Mouse (Mus musculus) E14TG2a.4 (cell line): ENCODE measurements around the gene Ric3.
A peak's percentile ranks its signal among the peaks of the same experiment; 100 is the strongest.
"Not testable (repeated sequence)": the region's sequence is repeated elsewhere in the genome, so short reads cannot be mapped to it uniquely, and the experiment has no call there.

ENCODE experiments used
- H3K27me3 ChIP-seq: 2 replicates; pipeline ENCODE4 v1.6.1; 2014; ENCODE audit warnings: low read length, control low read depth; ENCODE audit not compliant: insufficient read depth
- H3K36me3 ChIP-seq: 2 replicates; pipeline ENCODE4 v1.6.1; 2014; ENCODE audit warnings: low read length, control low read depth; ENCODE audit not compliant: insufficient read depth
- H3K4me1 ChIP-seq: replicated peaks from 2 replicates; pipeline ENCODE4 v1.6.1; 2014; ENCODE audit warnings: low read depth, low read length, control low read depth
- H3K4me3 ChIP-seq: replicated peaks from 2 replicates; pipeline ENCODE4 v1.5.1; 2014; ENCODE audit warnings: mild to moderate bottlenecking, low read length
- H3K9me3 ChIP-seq: 2 replicates; pipeline ENCODE4 v1.6.1; 2014; ENCODE audit warnings: low read length, control low read depth
- CTCF ChIP-seq: conservative IDR thresholded peaks from 2 replicates; pipeline ENCODE4 v1.5.1; 2014; ENCODE audit warnings: low read length
- NANOG ChIP-seq: IDR thresholded peaks from 2 replicates; pipeline ENCODE4 v1.6.1; 2014; ENCODE audit warnings: borderline replicate concordance, low read length, mixed read lengths
- POU5F1 ChIP-seq: IDR thresholded peaks from 2 replicates; pipeline ENCODE4 v1.6.1; 2014; ENCODE audit warnings: low read length, borderline replicate concordance

The Ric3 gene

GRCm38 (mm10) chr7:109101167-109101566, 18.0 kb upstream of the Ric3 start:
- Histone ChIP-seq H3K4me1 (0 out of 2 replicates have a peak, but pooled peaks cover 8% of the 10 kb centered on the region), H3K36me3 (no peaks in the 10 kb centered on the region), H3K9me3 (no peaks in the 10 kb centered on the region), H3K4me3 (no peak overlapping the region), H3K27me3 (no peaks in the 10 kb centered on the region; the same call in 1 of the 2 replicates)
- TF ChIP-seq CTCF (no peak), POU5F1 (no peak), NANOG (no peak)

- H3K36me3 ChIP-seq = no peaks in the 10 kb centered on the region
- H3K4me3 ChIP-seq = no peak overlapping the region
- H3K9me3 ChIP-seq = no peaks in the 10 kb centered on the region
- no peaks in the 10 kb centered on the region; the same call in 1 of the 2 replicates for H3K27me3 ChIP-seq
- no peaks in the 10 kb centered on the region for H3K4me1 ChIP-seq
- peak; percentile 52 for TF ChIP-seq CTCF
- no peak for TF ChIP-seq POU5F1
These were observed 15.3 kb upstream of the Ric3 start for GRCm38 (mm10) chr7:109098145-109099018.

- no peaks in the 10 kb centered on the region; the same call in 1 of the 2 replicates for H3K27me3 ChIP-seq
- H3K9me3 ChIP-seq = no peaks in the 10 kb centered on the region
- TF ChIP-seq NANOG = no peak
- TF ChIP-seq POU5F1 = no peak
- no peak for TF ChIP-seq CTCF
- no peaks in the 10 kb centered on the region for H3K36me3 ChIP-seq
- no peak overlapping the region for H3K4me3 ChIP-seq
- no peaks in the 10 kb centered on the region for H3K4me1 ChIP-seq
These were observed 14.1 kb upstream of the Ric3 start for GRCm38 (mm10) chr7:109097203-109097602.

- Histone ChIP-seq H3K27me3 (no peaks in the 10 kb centered on the region; the same call in 1 of the 2 replicates), H3K36me3 (no peaks in the 10 kb centered on the region), H3K9me3 (no peaks in the 10 kb centered on the region), H3K4me3 (no peak overlapping the region), H3K4me1 (no peaks in the 10 kb centered on the region)
- no peak for TF ChIP-seq CTCF
These were observed 13.5 kb upstream of the Ric3 start for GRCm38 (mm10) chr7:109096618-109097017.

- no peak overlapping the region for H3K4me3 ChIP-seq
- no peak for TF ChIP-seq NANOG
- no peak for TF ChIP-seq POU5F1
- no peak for TF ChIP-seq CTCF
- no peaks in the 10 kb centered on the region for H3K4me1 ChIP-seq
- no peaks in the 10 kb centered on the region for H3K9me3 ChIP-seq
- no peaks in the 10 kb centered on the region for H3K36me3 ChIP-seq
- H3K27me3 ChIP-seq = peaks cover 4% of the 10 kb centered on the region; the same call in 1 of the 2 replicates
These were observed 11.2 kb upstream of the Ric3 start for GRCm38 (mm10) chr7:109094294-109094693.

- not testable (repeated sequence) for H3K9me3 ChIP-seq, H3K36me3 ChIP-seq, H3K4me3 ChIP-seq, H3K27me3 ChIP-seq, H3K4me1 ChIP-seq
These were observed 8.2 kb upstream of the Ric3 start for GRCm38 (mm10) chr7:109091316-109091715.

GRCm38 (mm10) chr7:109086946-109087345, 3.8 kb upstream of the Ric3 start:
- peaks cover 14% of the 10 kb centered on the region for H3K27me3 ChIP-seq
- H3K36me3 ChIP-seq = no peaks in the 10 kb centered on the region
- H3K4me1 ChIP-seq = peaks cover 11% of the 10 kb centered on the region
- no peaks in the 10 kb centered on the region for H3K9me3 ChIP-seq
- no peak overlapping the region for H3K4me3 ChIP-seq
- TF ChIP-seq CTCF = no peak
- no peak for TF ChIP-seq POU5F1
- TF ChIP-seq NANOG = no peak

- H3K9me3 ChIP-seq = no peaks in the 10 kb centered on the region
- H3K36me3 ChIP-seq = no peaks in the 10 kb centered on the region
- peaks cover 11% of the 10 kb centered on the region for H3K4me1 ChIP-seq
- no peak for TF ChIP-seq NANOG
- no peak for TF ChIP-seq CTCF
- no peak for TF ChIP-seq POU5F1
- no peak overlapping the region for H3K4me3 ChIP-seq
- peaks cover 9% of the 10 kb centered on the region for H3K27me3 ChIP-seq
These were observed 668 bp upstream of the Ric3 start for GRCm38 (mm10) chr7:109083813-109084184.

- H3K36me3 ChIP-seq = no peaks in the 10 kb centered on the region
- H3K27me3 ChIP-seq = peaks cover 7% of the 10 kb centered on the region
- peak overlapping the region; percentile 87 for H3K4me3 ChIP-seq
- H3K4me1 ChIP-seq = peaks cover 11% of the 10 kb centered on the region
- no peak for TF ChIP-seq CTCF
- no peak for TF ChIP-seq POU5F1
- TF ChIP-seq NANOG = no peak
- no peaks in the 10 kb centered on the region for H3K9me3 ChIP-seq
These were observed 640 bp downstream of the Ric3 start for GRCm38 (mm10) chr7:109082269-109083112.
